In genomic region chr2:5161908-5162674, GRCm38 (mm10) we compare ENCODE assay signal across 20 mouse cellular contexts. TPM values are rescaled to one million over a fixed set of nuclear protein-coding genes. Genes with fewer than 3 reads are reported as not detected.
DNase-seq lines count a peak whose midpoint lies in the region; ATAC-seq lines count a peak whose summit lies in the region.
"Had no signal": no experiment of that assay in that cellular context is flagged by ENCODE, and none has a peak within 500 bp of the region (broad histone marks: within the 10 kb centered on the region; RNA-seq: fewer than 3 reads in every experiment).

No protein-coding gene starts in this region.

- no peaks in the 10 kb centered on the region for H3K4me1 ChIP-seq in liver, embryonic 16.5 days (ENCODE audit: control insufficient read depth, low read depth, low read length)
- no peaks in the 10 kb centered on the region for H3K4me1 ChIP-seq in midbrain, embryonic 14.5 days (ENCODE audit: control insufficient read depth, insufficient read depth, low read length)

- DNase-seq in left cerebral cortex, adult 18-20 months (ENCODE audit: low spot score in 2 of 2): peak; percentile 41 to 58
- no peak for DNase-seq in left cerebral cortex, postnatal 4 days
- DNase-seq in brain, adult 2 months (ENCODE audit: low read depth, low spot score): peak; percentile 78
- peak; percentile 7 for DNase-seq in c-Kit-positive CD71-positive TER-119-negative erythroid progenitor cells, embryonic 14.5 days (ENCODE audit: low read depth)
- no peak for DNase-seq in midbrain, embryonic 14.5 days
- DNase-seq: adrenal gland, adult 8-10 months; cerebellum, adult 11 months; cerebellum, postnatal 10 days; kidney, postnatal 36 days; thymus, postnatal 25 days had no signal

- intact Hi-C loops in left cerebral cortex, postnatal 4 days (cut with DNase I): no loop called here

- H3K9me3 ChIP-seq in liver, embryonic 16.5 days (replicated peaks; ENCODE audit: control insufficient read depth, low read length): no peaks in the 10 kb centered on the region
- no peaks in the 10 kb centered on the region for H3K9me3 ChIP-seq in midbrain, embryonic 14.5 days (ENCODE audit: control insufficient read depth, low read length)
- H3K9me3 ChIP-seq: embryonic facial prominence, embryonic 13.5 days; heart, embryonic 13.5 days; midbrain, embryonic 13.5 days had no signal

- H3K4me2 ChIP-seq in liver, embryonic 16.5 days (ENCODE audit: low read depth, low read length): no peak overlapping the region
- H3K4me2 ChIP-seq in midbrain, embryonic 14.5 days (ENCODE audit: low read length): no peak overlapping the region
- H3K4me2 ChIP-seq: embryonic facial prominence, embryonic 13.5 days; heart, embryonic 13.5 days; hindbrain, embryonic 14.5 days; midbrain, embryonic 13.5 days had no signal

- H3K27me3 ChIP-seq in liver, embryonic 16.5 days (ENCODE audit: control insufficient read depth, insufficient read depth, low read depth, low read length): no peaks in the 10 kb centered on the region
- H3K27me3 ChIP-seq in midbrain, embryonic 14.5 days (ENCODE audit: control insufficient read depth, insufficient read depth, low read length): no peaks in the 10 kb centered on the region
- H3K27me3 ChIP-seq: embryonic facial prominence, embryonic 13.5 days; heart, embryonic 13.5 days; midbrain, embryonic 13.5 days had no signal

- 39% methylated on average over 3 of the region's 3 CpGs for WGBS in liver, embryonic 16.5 days (ENCODE audit: insufficient replicate concordance)
- 85% methylated on average over 3 of the region's 3 CpGs for WGBS in midbrain, embryonic 14.5 days

- H3K9ac ChIP-seq in liver, embryonic 16.5 days (ENCODE audit: low read depth, low read length): no peak overlapping the region
- no peak overlapping the region for H3K9ac ChIP-seq in midbrain, embryonic 14.5 days (replicated peaks; ENCODE audit: low read length)
- H3K9ac ChIP-seq: embryonic facial prominence, embryonic 13.5 days; heart, embryonic 13.5 days; hindbrain, embryonic 14.5 days; midbrain, embryonic 13.5 days had no signal

- H3K4me3 ChIP-seq in liver, embryonic 16.5 days (ENCODE audit: low read depth, low read length): no peak overlapping the region
- H3K4me3 ChIP-seq in midbrain, embryonic 14.5 days (replicated peaks; ENCODE audit: low read depth, low read length): no peak overlapping the region
- H3K4me3 ChIP-seq: embryonic facial prominence, embryonic 13.5 days; heart, embryonic 13.5 days; left cerebral cortex, adult 2 months; midbrain, embryonic 13.5 days; myocyte had no signal

- ATAC-seq in liver, embryonic 16.5 days (ENCODE audit: low read depth): peak; percentile 30; the same call in 1 of the 2 replicates
- ATAC-seq in midbrain, embryonic 14.5 days (ENCODE audit: low FRiP score, low TSS enrichment): no peak
- no peak for ATAC-seq in CD4-positive, CD25-positive, alpha-beta regulatory T cell, adult 4 months
- ATAC-seq: forebrain, embryonic 16.5 days had no signal

- no peak overlapping the region for H3K27ac ChIP-seq in liver, embryonic 16.5 days (ENCODE audit: low read length)
- H3K27ac ChIP-seq in midbrain, embryonic 14.5 days (replicated peaks; ENCODE audit: low read depth, low read length): no peak overlapping the region
- H3K27ac ChIP-seq: embryonic facial prominence, embryonic 13.5 days; heart, embryonic 13.5 days; hindbrain, embryonic 14.5 days; midbrain, embryonic 13.5 days had no signal

- H3K36me3 ChIP-seq in liver, embryonic 16.5 days (ENCODE audit: control insufficient read depth, insufficient read depth): no peaks in the 10 kb centered on the region
- no peaks in the 10 kb centered on the region for H3K36me3 ChIP-seq in midbrain, embryonic 14.5 days (ENCODE audit: control insufficient read depth, insufficient read depth, low read length)
- H3K36me3 ChIP-seq: embryonic facial prominence, embryonic 13.5 days; heart, embryonic 13.5 days; midbrain, embryonic 13.5 days had no signal

RNA-seq across cellular contexts. Expression of gene Ccdc3, which starts 24.5 kb away (rescaled TPM):
- total RNA-seq in left cerebral cortex, adult 18-20 months (2021): 10 to 100 TPM; 15.9 to 16.7 TPM
- total RNA-seq in left cerebral cortex, postnatal 4 days (2021): 1 to 10 TPM; 6.0 to 6.8 TPM
- 2.0 and 3.4 TPM in 2 replicates for polyA plus RNA-seq in liver, embryonic 16.5 days (2015; fragmentation: Nextera tagmentation; extraction: Ambion mirVana)
- 5.0 and 7.8 TPM in 2 replicates for polyA plus RNA-seq in midbrain, embryonic 14.5 days (2014; fragmentation: Nextera tagmentation; extraction: Ambion mirVana)
- polyA plus RNA-seq in CD4-positive, CD25-positive, alpha-beta regulatory T cell, adult 4 months (2017; shearing (Covaris generic)): not detected
- total RNA-seq: granulocyte monocyte progenitor cell, adult 5-6 weeks had no signal

Comparison
In these comparisons a context has a peak if more than half of its experiments do, and no peak if none do; other contexts are left out.
1. DNase-seq: peak in left cerebral cortex, adult 18-20 months (2 of 2), brain, adult 2 months (single experiment) and c-Kit-positive CD71-positive TER-119-negative erythroid progenitor cells, embryonic 14.5 days (single experiment); none in left cerebral cortex, postnatal 4 days (single experiment) and midbrain, embryonic 14.5 days (single experiment).